Comparison of ENCODE assay signal across 9 mouse cellular contexts in the genomic region with DNA sequence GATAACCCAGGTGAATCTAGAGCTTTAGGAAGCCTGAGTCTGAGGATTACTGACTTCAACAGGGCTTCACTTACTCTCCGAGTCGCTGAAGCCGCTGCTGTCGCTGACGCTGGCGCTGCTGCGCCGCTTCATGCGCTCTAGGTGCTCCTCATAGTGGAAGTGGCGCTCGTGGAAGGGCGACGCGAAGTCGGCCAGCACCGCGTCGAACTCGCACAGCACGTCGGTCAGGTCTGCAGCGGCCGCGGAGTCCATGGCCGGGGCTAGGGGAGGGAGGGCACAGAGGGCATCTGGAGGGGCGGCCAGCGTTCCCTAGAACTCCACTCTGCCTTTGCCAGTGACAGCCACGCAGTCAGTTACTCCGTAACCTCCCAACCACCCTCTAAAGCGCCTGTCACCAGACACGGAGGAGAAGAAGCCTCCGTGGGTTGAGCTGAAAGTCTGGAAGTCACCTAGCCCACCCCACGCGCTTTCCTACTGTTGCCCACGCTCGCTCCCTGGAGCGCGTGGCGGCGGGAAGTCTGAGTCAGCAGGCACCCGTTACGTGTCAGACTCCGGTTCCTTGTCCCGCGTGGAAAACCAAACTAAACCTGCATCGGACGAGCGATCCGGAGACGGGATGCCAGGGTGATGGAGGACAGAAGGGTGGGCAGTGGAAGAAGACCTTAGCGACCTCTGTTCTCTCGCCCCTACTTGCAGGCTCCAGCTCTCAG. TPM values are rescaled to one million over a fixed set of nuclear protein-coding genes. Genes with fewer than 3 reads are reported as not detected.
A peak's percentile ranks its signal among the peaks of the same experiment; 100 is the strongest.
DNase-seq lines count a peak whose midpoint lies in the region; ATAC-seq and TF ChIP-seq lines count a peak whose summit lies in the region.
"Had no signal": no experiment of that assay in that cellular context is flagged by ENCODE, and none has a peak within 500 bp of the region (broad histone marks: within the 10 kb centered on the region; RNA-seq: fewer than 3 reads in every experiment).

No protein-coding gene starts in this region.

- peak; percentile 58 for ATAC-seq in frontal cortex, adult (ENCODE audit: low TSS enrichment)
- peak; percentile 5; the same call in 1 of the 2 replicates for ATAC-seq in megakaryocyte-erythroid progenitor cell, adult 5-6 weeks (replicated peaks; ENCODE audit: low FRiP score, low TSS enrichment, poor library complexity, severe bottlenecking)

- 1% methylated on average over 52 of the region's 52 CpGs for WGBS in small intestine, adult 2 months

- H3K4me1 ChIP-seq in small intestine, adult 2 months (ENCODE audit: control insufficient read depth, insufficient read depth, insufficient read length, low read length), result peaks cover 13% of the 10 kb centered on the region

- 0 out of 2 replicates have a peak, but pooled peaks cover 5% of the 10 kb centered on the region for H3K27me3 ChIP-seq in small intestine, adult 2 months (ENCODE audit: control insufficient read depth, insufficient read depth, low read length)

- H3K27ac ChIP-seq in left cerebral cortex, adult 2 months, result peak overlapping the region; percentile 80
- H3K27ac ChIP-seq in small intestine, adult 2 months (ENCODE audit: insufficient read depth, low read depth, low read length), result 0 out of 2 replicates have a peak overlapping the region, but pooled peaks have one; percentile 5

- peak overlapping the region; percentile 54 for H3K4me3 ChIP-seq in left cerebral cortex, adult 2 months
- peak overlapping the region; percentile 66 for H3K4me3 ChIP-seq in small intestine, adult 2 months (ENCODE audit: low read depth, low read length)

- no peak for TF ChIP-seq POLR2A in small intestine, adult 2 months (IDR thresholded peaks at IDR 0.05; ENCODE audit: low read depth, low read length)

- TF ChIP-seq CTCF in left cerebral cortex, adult 2 months (IDR thresholded peaks at IDR 0.05), result no peak
- no peak for TF ChIP-seq CTCF in small intestine, adult 2 months (IDR thresholded peaks at IDR 0.05; ENCODE audit: extremely low read depth, insufficient read length, insufficient replicate concordance, low read depth, low read length)

- H3K36me3 ChIP-seq in small intestine, adult 2 months (ENCODE audit: control insufficient read depth, insufficient read depth, low read length), result no peaks in the 10 kb centered on the region

- DNase-seq in adrenal gland, postnatal 10 days, result peak; percentile 45
- no peak for DNase-seq in adrenal gland, adult 8-10 months
- peak; percentile 9 for DNase-seq in urinary bladder, postnatal 25 days (ENCODE audit: low spot score)
- no peak for DNase-seq in urinary bladder, postnatal 36 days (ENCODE audit: low spot score in 2 of 2)
- peak; percentile 68 to 70 for DNase-seq in left cerebral cortex, adult 2 months (ENCODE audit: extremely low spot score in 1 of 2, low spot score in 2 of 2)

- intact Hi-C loops in left cerebral cortex, adult 2 months (cut with DNase I), result loop anchor here (2.0 to 5.0 kb wide), 3 partner anchors 46 to 173 kb away; no protein-coding TSS in a partner anchor

RNA-seq across cellular contexts. Expression of a gene that starts 0.6 kb away (rescaled TPM):
- total RNA-seq in adrenal gland, postnatal 10 days (2021), result 100 to 1,000 TPM; 154 to 227 TPM
- 100 to 1,000 TPM in 3 of 4 experiments, 10 to 100 TPM in 1; 88.1 to 240 (median 162) TPM for total RNA-seq in adrenal gland, adult 8-10 months (2022)
- 10 to 100 TPM; 33.6 to 44.5 TPM for total RNA-seq in left cerebral cortex, adult 2 months (2021)
- total RNA-seq in megakaryocyte-erythroid progenitor cell, adult 5-6 weeks (2014; fragmentation: Nextera tagmentation), result 35.8 and 39.4 TPM in 2 replicates
- 18.5 and 30.4 TPM in 2 replicates for total RNA-seq in megakaryocyte-erythroid progenitor cell, adult 5-6 weeks (2017)
- polyA plus RNA-seq in small intestine, adult 2 months (2012; rRNA removed), result 29.9 and 42.1 TPM in 2 replicates

RNA-seq across cellular contexts. Expression of a gene that starts 53.6 kb away (rescaled TPM):
- total RNA-seq in adrenal gland, postnatal 10 days (2021), result not detected
- under 1 TPM in 1 of 4 experiments, not detected in 3; 0.12 TPM for total RNA-seq in adrenal gland, adult 8-10 months (2022)
- total RNA-seq in left cerebral cortex, adult 2 months (2021), result not detected
- total RNA-seq in megakaryocyte-erythroid progenitor cell, adult 5-6 weeks (2014; fragmentation: Nextera tagmentation), result not detected in 2 replicates
- not detected in 2 replicates for total RNA-seq in megakaryocyte-erythroid progenitor cell, adult 5-6 weeks (2017)
- polyA plus RNA-seq in small intestine, adult 2 months (2012; rRNA removed), result not detected in 2 replicates
- total RNA-seq: layer of hippocampus, postnatal 36 days had no signal

Comparison
In these comparisons a context has a peak if more than half of its experiments do, and no peak if none do; other contexts are left out.
1. DNase-seq: peak in adrenal gland, postnatal 10 days (single experiment), urinary bladder, postnatal 25 days (single experiment) and left cerebral cortex, adult 2 months (2 of 2); none in adrenal gland, adult 8-10 months (single experiment) and urinary bladder, postnatal 36 days (0 of 2).